Mouse (Mus musculus): Measurements from ENCODE around the gene Tmem41a.
A peak's percentile ranks its signal among the peaks of the same experiment; 100 is the strongest.

Tmem41a gene

DNA sequence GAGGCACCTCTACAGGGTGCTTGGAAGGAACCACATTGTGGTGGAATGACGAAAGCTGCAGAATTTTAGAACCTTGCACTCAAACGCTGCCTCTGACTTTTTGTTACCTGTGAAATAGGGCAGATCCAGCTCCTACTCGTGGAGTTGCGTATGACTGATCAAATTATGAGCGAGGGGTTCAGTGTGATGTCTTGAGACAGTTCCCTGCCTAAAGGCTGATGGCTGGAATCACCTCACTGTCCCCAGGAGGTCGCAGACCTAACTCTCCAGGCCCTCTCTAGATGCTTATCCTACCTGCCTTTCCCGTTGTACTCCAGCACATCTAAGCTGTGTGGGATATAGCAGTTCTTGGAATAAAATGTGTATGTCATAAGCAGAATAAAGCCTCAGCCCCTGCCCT, 41.4 kb downstream of the Tmem41a start:
- no peak for DNase-seq (ENCODE audit: extremely low read depth, insufficient read length, low spot score)

- DNase-seq (ENCODE audit: extremely low read depth, insufficient read length, low spot score), result no peak
Observed at GRCm38 (mm10) chr16:21904636-21905035, 42.7 kb downstream of the Tmem41a start.

- peak; percentile 29 for DNase-seq (ENCODE audit: extremely low read depth, insufficient read length, low spot score)
Observed at GRCm38 (mm10) chr16:21901286-21901685, 46.1 kb downstream of the Tmem41a start.

- DNase-seq (ENCODE audit: extremely low read depth, insufficient read length, low spot score), result no peak
Observed at GRCm38 (mm10) chr16:21893890-21894289, 53.5 kb downstream of the Tmem41a start.

- no peak for DNase-seq (ENCODE audit: extremely low read depth, insufficient read length, low spot score)
Observed at GRCm38 (mm10) chr16:21887601-21888000, 59.8 kb downstream of the Tmem41a start.

All from 3134 (cell line).